Mouse (Mus musculus): ENCODE data around the gene Gpr146. TPM values are rescaled to one million over a fixed set of nuclear protein-coding genes. Genes with fewer than 3 reads are reported as not detected.

The Gpr146 gene
- polyA plus RNA-seq, 1 experiment from 2014 or later: 18.8 TPM

DNA sequence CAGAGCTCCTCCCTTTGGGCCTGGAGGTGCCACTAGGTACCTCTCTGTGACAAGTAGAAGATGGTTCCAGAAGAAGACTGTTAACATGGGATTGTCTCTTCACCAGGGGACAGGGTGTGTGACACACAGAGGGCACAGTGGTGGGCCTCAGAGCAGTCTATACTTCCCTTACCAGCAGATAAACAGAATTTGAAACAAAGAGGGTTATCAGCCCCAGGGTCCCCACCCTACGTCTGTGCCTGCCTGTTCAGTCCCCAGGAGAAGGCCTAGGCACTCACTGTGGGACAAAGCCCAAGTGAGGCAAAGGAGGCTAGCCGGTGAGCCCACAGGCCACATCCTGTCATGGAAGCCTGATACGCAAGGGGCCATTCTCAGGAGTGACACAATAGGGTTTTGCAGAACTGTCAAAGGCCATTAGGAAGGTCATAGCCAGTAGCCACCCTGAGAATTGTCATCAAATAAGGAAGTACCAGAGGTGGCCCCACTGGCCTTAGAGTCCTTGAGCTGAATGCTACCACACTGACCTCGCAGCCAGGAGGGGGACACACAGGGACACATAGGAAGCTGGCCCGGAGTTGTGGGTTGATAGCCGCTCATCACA lies 27.4 kb downstream of the Gpr146 start, which contains the start of gene C130050O18Rik:
Gene C130050O18Rik, plus strand, starts transcription at position 480 of the 601 bp plus-strand sequence.
- ATAC-seq (ENCODE audit: low read depth) (peak; percentile 83), DNase-seq (no peak)
- Histone ChIP-seq H3K36me3 (no peaks in the 10 kb centered on the region), H3K4me1 (replicated peaks) (peaks cover 63% of the 10 kb centered on the region), H3K27me3 (no peaks in the 10 kb centered on the region), H3K9me3 (replicated peaks) (no peaks in the 10 kb centered on the region), H3K4me3 (replicated peaks) (peak within 1 kb of the TSS; percentile 16; the same call in 1 of the 2 replicates), H3K4me2 (peak within 1 kb of the TSS; percentile 35), H3K27ac (peak within 1 kb of the TSS; percentile 78), H3K9ac (peak within 1 kb of the TSS; percentile 46)
- 25% methylated on average over 6 of the region's 6 CpGs for WGBS (ENCODE audit: insufficient replicate concordance)

DNA sequence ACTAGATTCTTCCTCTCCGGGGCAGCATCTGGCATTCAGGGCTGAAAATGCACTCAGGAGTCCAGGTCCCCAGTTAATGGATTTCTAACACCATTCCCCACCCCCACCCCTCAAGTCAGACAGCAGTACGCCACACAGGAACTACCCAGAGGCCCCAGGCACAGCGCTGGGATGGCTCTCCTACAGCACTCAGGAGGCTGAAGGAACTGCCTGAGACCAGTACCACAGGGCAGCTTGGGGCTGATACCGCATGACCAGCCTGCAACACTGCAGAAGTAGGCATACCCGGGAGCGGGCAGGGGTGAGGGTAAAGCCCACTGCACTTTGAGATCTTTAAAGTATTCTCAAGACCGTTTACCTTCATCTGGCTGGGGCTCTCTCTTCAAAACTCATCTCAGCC lies 28.0 kb downstream of the Gpr146 start:
- WGBS (ENCODE audit: insufficient replicate concordance): 29% methylated on average over 7 of the region's 7 CpGs
- Histone ChIP-seq H3K36me3 (no peaks in the 10 kb centered on the region), H3K27me3 (no peaks in the 10 kb centered on the region), H3K9me3 (replicated peaks) (no peaks in the 10 kb centered on the region), H3K4me3 (replicated peaks) (peak overlapping the region; percentile 16; the same call in 1 of the 2 replicates), H3K4me2 (peak overlapping the region; percentile 35), H3K9ac (peak overlapping the region; percentile 46), H3K27ac (peak overlapping the region; percentile 78), H3K4me1 (replicated peaks) (peaks cover 63% of the 10 kb centered on the region)
- DNase-seq (no peak), ATAC-seq (ENCODE audit: low read depth) (peak; percentile 26; the same call in 1 of the 2 replicates)

- Histone ChIP-seq H3K9me3 (replicated peaks) (no peaks in the 10 kb centered on the region), H3K4me1 (replicated peaks) (peaks cover 65% of the 10 kb centered on the region), H3K27me3 (no peaks in the 10 kb centered on the region), H3K4me3 (replicated peaks) (peak overlapping the region; percentile 16; the same call in 1 of the 2 replicates), H3K36me3 (no peaks in the 10 kb centered on the region), H3K27ac (peak overlapping the region; percentile 78; the same call in 1 of the 2 replicates), H3K4me2 (peak overlapping the region; percentile 35), H3K9ac (peak overlapping the region; percentile 46; the same call in 1 of the 2 replicates)
- no peak for ATAC-seq (ENCODE audit: low read depth)
- DNase-seq: no peak
- 44% methylated on average over 3 of the region's 3 CpGs for WGBS (ENCODE audit: insufficient replicate concordance)
Measured at GRCm38 (mm10) chr5:139405953-139406352, 28.5 kb downstream of the Gpr146 start.

DNA sequence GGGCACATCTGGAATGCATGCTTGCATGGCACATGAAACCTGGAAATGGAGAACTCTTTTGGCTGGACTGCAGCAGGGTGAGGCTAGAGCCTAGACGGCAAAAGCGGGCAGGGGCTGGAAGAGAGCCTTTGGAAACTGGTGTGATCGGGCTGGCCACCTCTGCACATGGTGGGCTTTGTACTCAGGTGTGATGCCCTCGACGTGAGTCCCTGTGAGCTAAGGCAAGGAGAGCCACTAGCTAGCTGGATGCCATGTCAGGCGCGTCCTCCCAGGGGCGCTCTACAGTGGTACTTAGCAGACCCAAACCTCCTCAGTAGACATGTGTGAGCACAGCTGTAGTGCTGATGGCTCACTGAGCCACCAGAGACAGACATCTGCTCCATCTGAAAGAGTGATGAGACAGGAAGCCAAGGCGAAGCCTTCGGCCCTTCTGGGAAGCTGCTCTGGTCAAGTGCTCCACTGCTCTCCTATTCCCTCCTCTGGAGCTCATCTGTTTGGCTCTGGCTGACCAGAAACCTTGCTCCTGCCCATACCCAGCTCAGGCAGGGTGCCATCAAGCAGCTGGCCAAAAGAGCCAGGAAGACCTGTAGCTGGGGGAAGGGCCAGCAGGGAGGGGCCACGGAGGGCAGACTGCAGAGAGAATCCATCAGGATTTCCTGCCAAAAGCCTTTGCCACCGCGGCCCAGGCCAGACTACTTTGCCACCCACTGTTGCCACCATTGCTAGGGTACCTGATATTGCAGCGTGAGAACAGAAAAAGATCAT lies 29.8 kb downstream of the Gpr146 start:
- WGBS (ENCODE audit: insufficient replicate concordance): 73% methylated on average over 14 of the region's 14 CpGs
- DNase-seq (no peak), ATAC-seq (ENCODE audit: low read depth) (no peak)
- H3K36me3 ChIP-seq: no peaks in the 10 kb centered on the region
- H3K9me3 ChIP-seq (replicated peaks): no peaks in the 10 kb centered on the region
- peaks cover 65% of the 10 kb centered on the region for H3K4me1 ChIP-seq (replicated peaks)
- H3K27me3 ChIP-seq: no peaks in the 10 kb centered on the region
- H3K27ac ChIP-seq: peak overlapping the region; percentile 41
- peak overlapping the region; percentile 33 for H3K4me2 ChIP-seq
- 0 out of 2 replicates have a peak overlapping the region, but pooled peaks have one; percentile 13 for H3K9ac ChIP-seq
- H3K4me3 ChIP-seq (replicated peaks): 0 out of 2 replicates have a peak overlapping the region, but pooled peaks have one; percentile 9

DNA sequence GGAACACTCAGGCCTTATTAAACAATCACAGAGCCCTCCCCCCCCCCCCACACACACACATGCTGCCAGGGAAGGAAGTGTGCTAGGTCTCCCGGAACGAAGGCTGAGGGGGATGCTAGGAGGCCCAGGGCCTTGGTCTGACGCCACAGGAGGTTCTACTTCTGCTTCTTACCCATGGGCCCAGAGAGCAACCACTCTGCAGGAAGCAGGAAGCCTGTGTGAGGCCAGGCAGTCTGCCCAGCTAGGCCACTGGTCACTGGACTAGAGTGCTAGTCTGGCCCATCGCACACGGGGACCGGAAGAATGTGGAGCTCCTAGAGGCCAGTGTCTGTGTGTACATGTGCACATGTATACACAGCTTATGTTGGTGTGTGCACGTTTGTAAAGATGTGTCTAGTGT lies 31.0 kb downstream of the Gpr146 start:
- Histone ChIP-seq H3K4me3 (replicated peaks) (no peak overlapping the region), H3K4me2 (no peak overlapping the region), H3K36me3 (no peaks in the 10 kb centered on the region), H3K9me3 (replicated peaks) (no peaks in the 10 kb centered on the region), H3K4me1 (replicated peaks) (peaks cover 60% of the 10 kb centered on the region), H3K27me3 (no peaks in the 10 kb centered on the region), H3K9ac (no peak overlapping the region), H3K27ac (peak overlapping the region; percentile 41; the same call in 1 of the 2 replicates)
- ATAC-seq (ENCODE audit: low read depth) (no peak), DNase-seq (no peak)
- whole genome bisulfite sequencing (ENCODE audit: insufficient replicate concordance): 43% methylated on average over 7 of the region's 7 CpGs

DNA sequence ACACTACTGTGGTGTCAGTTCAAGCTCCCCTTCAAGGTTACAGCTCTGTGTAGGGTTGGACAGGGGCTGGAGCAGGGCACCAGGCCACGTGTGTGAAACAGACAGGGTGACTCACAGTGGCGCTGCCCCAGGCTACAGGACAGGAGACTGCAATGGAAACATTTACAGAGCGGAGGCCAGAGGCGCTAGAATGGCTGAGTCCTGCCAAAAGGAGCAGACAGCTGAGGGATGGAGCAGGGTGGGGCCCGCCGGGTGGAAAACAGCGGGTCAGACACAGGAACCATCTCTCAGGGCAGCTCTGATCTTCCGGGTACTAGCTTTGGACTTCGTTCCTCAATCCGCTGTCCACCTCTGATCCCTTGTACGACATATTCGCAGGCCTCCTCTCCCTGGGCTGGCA lies 31.9 kb downstream of the Gpr146 start:
- H3K4me2 ChIP-seq: no peak overlapping the region
- ATAC-seq (ENCODE audit: low read depth) (no peak), DNase-seq (no peak)
- H3K36me3 ChIP-seq: peaks cover 5% of the 10 kb centered on the region; the same call in 1 of the 2 replicates
- H3K9me3 ChIP-seq (replicated peaks): no peaks in the 10 kb centered on the region
- no peaks in the 10 kb centered on the region for H3K27me3 ChIP-seq
- no peak overlapping the region for H3K9ac ChIP-seq
- 0 out of 2 replicates have a peak overlapping the region, but pooled peaks have one; percentile 27 for H3K27ac ChIP-seq
- peaks cover 51% of the 10 kb centered on the region for H3K4me1 ChIP-seq (replicated peaks)
- WGBS (ENCODE audit: insufficient replicate concordance): 72% methylated on average over 12 of the region's 12 CpGs
- no peak overlapping the region for H3K4me3 ChIP-seq (replicated peaks)

GRCm38 (mm10) chr5:139410056-139410455 lies 32.6 kb downstream of the Gpr146 start:
- no peaks in the 10 kb centered on the region for H3K27me3 ChIP-seq
- DNase-seq (no peak), ATAC-seq (ENCODE audit: low read depth) (no peak)
- WGBS (ENCODE audit: insufficient replicate concordance): 73% methylated on average over 4 of the region's 4 CpGs
- no peak overlapping the region for H3K9ac ChIP-seq
- no peaks in the 10 kb centered on the region for H3K9me3 ChIP-seq (replicated peaks)
- peaks cover 45% of the 10 kb centered on the region for H3K4me1 ChIP-seq (replicated peaks)
- H3K36me3 ChIP-seq: peaks cover 11% of the 10 kb centered on the region; the same call in 1 of the 2 replicates
- H3K4me3 ChIP-seq (replicated peaks): no peak overlapping the region
- H3K4me2 ChIP-seq: no peak overlapping the region
- H3K27ac ChIP-seq: no peak overlapping the region; the same call in 1 of the 2 replicates

GRCm38 (mm10) chr5:139411117-139411516 lies 33.6 kb downstream of the Gpr146 start:
- Histone ChIP-seq H3K27ac (no peak overlapping the region), H3K9me3 (replicated peaks) (no peaks in the 10 kb centered on the region), H3K4me1 (replicated peaks) (peaks cover 34% of the 10 kb centered on the region), H3K9ac (no peak overlapping the region), H3K27me3 (no peaks in the 10 kb centered on the region), H3K4me3 (replicated peaks) (no peak overlapping the region), H3K4me2 (no peak overlapping the region), H3K36me3 (peaks cover 12% of the 10 kb centered on the region; the same call in 1 of the 2 replicates)
- ATAC-seq (ENCODE audit: low read depth) (no peak), DNase-seq (no peak)
- 75% methylated on average over 6 of the region's 6 CpGs for WGBS (ENCODE audit: insufficient replicate concordance)

DNA sequence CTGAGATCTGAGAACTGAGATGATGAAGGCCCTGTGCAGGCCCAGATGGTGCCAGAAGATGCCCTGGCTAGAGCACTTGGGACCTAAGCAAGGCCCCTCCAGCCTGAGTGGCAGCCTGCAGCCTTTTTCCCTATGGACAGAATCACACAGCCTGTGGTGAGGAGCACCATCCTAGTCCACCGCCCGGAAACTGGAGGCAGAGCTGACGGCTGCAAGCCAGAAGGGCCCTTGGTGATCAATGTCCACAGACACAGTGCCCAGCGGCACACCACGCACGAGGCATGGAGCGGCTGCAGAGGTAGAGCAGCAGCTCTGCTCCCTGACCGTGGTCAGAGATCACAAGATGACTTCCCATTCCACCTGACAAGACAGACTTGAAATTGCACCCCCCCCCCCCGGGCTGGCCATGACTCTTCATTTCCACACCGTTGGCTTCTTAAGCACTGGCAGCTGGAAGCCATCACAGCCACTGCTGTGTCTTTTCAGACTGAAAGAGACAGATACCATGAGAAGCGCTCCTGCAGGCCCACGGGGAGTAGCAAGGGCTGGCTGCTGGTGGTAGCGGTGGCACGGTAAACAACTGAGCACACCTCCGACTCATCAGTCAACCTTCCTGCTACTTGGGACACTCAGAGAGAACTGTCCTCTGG lies 34.3 kb downstream of the Gpr146 start:
- no peak overlapping the region for H3K27ac ChIP-seq
- DNase-seq (no peak), ATAC-seq (ENCODE audit: low read depth) (no peak)

DNA sequence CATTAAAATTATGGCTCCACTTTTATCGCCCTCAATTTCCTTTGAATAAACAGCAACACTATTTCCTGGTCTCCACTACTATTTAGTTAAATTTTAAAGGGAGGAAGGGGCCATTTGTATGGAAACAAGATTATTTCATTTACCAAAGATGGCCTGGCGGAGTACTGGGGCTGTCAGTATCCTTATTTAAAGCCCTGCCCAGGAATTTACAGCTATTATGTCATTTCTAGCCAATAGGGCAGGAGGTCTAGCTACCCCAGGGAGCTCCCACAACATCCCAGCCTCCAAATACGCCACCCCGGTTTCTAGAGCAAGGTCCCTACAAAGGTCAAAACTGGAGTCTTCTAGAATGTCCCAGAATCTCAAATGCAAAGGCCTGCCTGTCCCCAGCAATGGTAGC lies 36.0 kb downstream of the Gpr146 start:
- H3K9ac ChIP-seq: no peak overlapping the region
- ATAC-seq (ENCODE audit: low read depth) (no peak), DNase-seq (no peak)
- no peak overlapping the region for H3K27ac ChIP-seq
- H3K27me3 ChIP-seq: no peaks in the 10 kb centered on the region
- no peak overlapping the region for H3K4me3 ChIP-seq (replicated peaks)
- WGBS (ENCODE audit: insufficient replicate concordance): 72% methylated on average over 4 of the region's 4 CpGs
- H3K36me3 ChIP-seq: peaks cover 15% of the 10 kb centered on the region; the same call in 1 of the 2 replicates
- H3K4me2 ChIP-seq: no peak overlapping the region
- no peaks in the 10 kb centered on the region for H3K9me3 ChIP-seq (replicated peaks)
- peaks cover 15% of the 10 kb centered on the region for H3K4me1 ChIP-seq (replicated peaks)

More for the DNA sequence above, 34.3 kb downstream of the Gpr146 start:
- Histone ChIP-seq H3K4me2 (no peak overlapping the region), H3K9ac (no peak overlapping the region), H3K4me3 (replicated peaks) (no peak overlapping the region), H3K9me3 (replicated peaks) (no peaks in the 10 kb centered on the region), H3K27me3 (no peaks in the 10 kb centered on the region), H3K4me1 (replicated peaks) (peaks cover 30% of the 10 kb centered on the region), H3K36me3 (peaks cover 12% of the 10 kb centered on the region; the same call in 1 of the 2 replicates)
- 71% methylated on average over 15 of the region's 15 CpGs for WGBS (ENCODE audit: insufficient replicate concordance)

GRCm38 (mm10) chr5:139415001-139415400 lies 37.5 kb downstream of the Gpr146 start:
- Histone ChIP-seq H3K9ac (no peak overlapping the region), H3K27ac (no peak overlapping the region), H3K27me3 (no peaks in the 10 kb centered on the region), H3K36me3 (peaks cover 15% of the 10 kb centered on the region; the same call in 1 of the 2 replicates), H3K4me2 (no peak overlapping the region), H3K9me3 (replicated peaks) (no peaks in the 10 kb centered on the region), H3K4me1 (replicated peaks) (peaks cover 3% of the 10 kb centered on the region; the same call in 1 of the 2 replicates), H3K4me3 (replicated peaks) (no peak overlapping the region)
- 74% methylated on average over 5 of the region's 5 CpGs for WGBS (ENCODE audit: insufficient replicate concordance)
- no peak for ATAC-seq (ENCODE audit: low read depth)
- no peak for DNase-seq
